Mouse (Mus musculus) MN1 (cell line): ENCODE measurements around the gene Abi3.
"Not testable (repeated sequence)": the region's sequence is repeated elsewhere in the genome, so short reads cannot be mapped to it uniquely, and the experiment has no call there.

Experiments
- DNase-seq: peaks from one replicate; pipeline ENCODE4 v3.0.0-alpha.2; 2016; ENCODE audit warnings: low spot score

Gene Abi3

DNA sequence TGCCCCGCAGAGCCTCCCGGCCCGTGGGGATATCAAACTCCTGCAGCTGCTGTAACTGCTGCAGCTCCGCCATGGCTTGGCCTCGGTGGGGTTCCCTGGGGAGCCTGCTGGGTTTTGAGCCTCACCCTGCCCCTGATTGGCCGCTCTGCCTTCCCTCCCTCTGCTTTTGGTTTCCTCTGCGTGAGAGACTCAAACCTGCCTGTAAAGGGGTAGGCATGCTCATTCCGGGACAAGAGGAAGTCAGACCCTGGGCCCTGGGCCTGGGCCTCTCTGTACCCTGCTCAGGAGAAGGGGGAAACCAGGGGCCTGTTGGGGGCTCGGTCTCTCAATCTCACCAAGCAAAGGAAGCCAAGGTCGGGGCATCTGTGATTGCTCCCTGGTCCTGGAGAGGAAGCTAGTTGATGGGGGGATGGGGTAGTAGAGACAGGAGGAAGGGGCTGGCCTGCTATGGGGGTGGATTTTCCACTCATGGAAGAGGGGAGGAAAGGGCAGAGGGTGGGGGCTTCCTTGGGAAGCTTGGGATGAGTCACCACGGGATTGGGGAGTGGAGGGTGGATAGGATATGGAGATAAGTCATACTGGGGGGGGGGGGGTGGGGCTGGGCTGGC, at the start of gene Abi3:
TSS of gene Abi3 (minus strand) at position 403 of the 608 bp plus-strand sequence.
- DNase-seq: peak; percentile 34

- DNase-seq: no peak
These were observed 48.3 kb upstream of the Abi3 start for GRCm38 (mm10) chr11:95890462-95891051.

DNA sequence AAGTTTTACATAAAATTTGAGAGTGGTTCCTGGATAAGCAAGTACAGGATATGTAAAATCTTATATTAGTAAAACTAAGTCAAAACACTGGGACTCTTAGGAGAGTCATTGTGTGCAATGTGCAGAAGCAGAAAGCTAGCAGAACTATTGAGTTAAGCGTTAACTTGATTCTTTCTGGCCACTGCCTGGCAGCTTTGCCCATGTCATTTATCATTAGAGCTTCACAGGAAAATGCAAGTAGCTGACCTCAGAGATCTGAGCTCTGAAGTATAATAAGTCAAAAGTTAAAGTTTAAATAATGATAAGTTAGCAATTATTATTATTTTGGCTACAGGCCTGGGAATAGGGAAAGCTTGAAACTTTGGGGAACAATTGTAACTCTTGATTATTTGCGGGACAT, 37.6 kb upstream of the Abi3 start:
- not testable (repeated sequence) for DNase-seq

- DNase-seq: peak; percentile 39
These were observed 34.0 kb upstream of the Abi3 start for GRCm38 (mm10) chr11:95876296-95876695.

- no peak for DNase-seq
These were observed 33.5 kb upstream of the Abi3 start for GRCm38 (mm10) chr11:95875804-95876203.

- no peak for DNase-seq
These were observed 27.7 kb upstream of the Abi3 start for GRCm38 (mm10) chr11:95869918-95870470.

DNA sequence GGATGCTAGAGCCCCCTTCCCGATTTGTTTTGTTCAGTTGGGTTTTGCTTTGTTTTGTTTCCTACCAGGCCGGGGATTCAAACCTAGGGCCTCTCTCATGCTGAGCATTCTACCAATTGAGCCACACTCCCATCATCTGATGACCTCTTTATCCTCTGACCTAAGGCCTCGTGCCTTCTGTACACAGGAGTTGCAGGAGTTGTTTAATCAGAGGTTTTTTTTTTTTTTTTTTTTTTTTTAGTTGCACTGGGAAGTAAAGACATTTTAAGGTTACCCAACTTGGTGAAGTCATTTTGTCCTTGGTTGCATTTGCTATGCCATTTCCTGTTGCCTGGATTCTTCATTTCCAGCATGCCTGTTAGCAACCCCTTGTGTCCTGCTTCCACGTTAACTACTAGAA, 27.2 kb upstream of the Abi3 start:
- no peak for DNase-seq

DNA sequence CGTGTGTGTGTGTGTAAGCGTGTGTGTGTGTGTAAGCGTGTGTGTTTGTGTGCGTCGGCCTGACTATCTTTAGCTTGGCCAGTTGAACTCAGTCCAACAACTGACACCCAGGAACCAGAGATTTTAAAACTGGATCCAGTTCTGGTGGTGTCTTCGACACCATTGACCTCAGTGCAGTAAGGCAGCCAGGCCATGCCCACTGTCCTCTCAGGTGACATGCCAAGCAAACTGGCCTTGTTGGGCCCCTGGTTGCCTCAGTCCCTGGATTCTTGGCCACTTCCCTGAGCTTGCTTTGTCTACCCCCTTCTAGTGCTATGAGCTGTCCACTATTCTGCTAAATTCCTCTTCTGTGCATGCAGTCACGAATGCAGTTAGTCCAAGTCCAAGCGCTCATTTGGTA, 19.1 kb upstream of the Abi3 start:
- no peak for DNase-seq

DNA sequence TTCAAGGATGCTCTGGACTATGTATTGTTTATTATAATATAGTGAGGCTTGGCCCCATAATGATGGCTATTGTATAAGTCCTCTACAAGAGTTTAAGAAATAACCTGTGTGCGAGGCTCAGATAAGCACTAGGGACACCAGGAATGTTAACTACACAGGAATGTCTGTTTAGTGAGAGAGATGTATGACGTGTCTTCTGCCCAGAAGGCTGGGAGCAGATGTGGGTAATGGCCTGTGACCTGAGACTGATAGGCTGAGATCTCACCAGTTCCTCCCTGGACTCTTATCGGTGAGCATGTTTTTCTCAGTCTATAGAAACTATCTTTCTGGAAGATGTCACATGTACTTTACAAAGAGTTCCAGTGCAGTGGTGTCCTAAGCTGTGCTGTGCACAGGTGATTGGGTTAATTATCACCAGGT, 17.8 kb upstream of the Abi3 start:
- DNase-seq: peak; percentile 35

DNA sequence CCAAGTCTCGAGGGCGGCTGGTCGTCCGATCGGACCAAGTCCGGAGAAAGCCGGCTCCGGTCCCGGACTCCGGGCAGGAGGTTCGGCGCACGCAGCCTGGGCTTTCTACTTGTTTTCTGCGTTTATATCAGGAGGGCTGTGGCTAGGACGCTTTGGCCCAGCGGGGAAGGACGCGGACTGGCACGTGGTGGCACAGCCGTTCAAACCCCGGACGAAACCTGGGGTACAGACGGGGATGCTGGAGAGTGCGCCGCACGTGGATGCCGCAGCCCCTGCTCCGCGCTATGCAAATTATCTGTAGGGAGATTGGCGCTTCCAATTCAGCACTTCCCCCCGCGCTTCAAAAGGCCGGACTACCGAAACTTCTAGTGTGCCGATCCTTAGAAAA, 17.2 kb upstream of the Abi3 start:
- DNase-seq: peak; percentile 84

- DNase-seq: peak; percentile 97
These were observed 16.5 kb upstream of the Abi3 start for GRCm38 (mm10) chr11:95858528-95859467.

DNA sequence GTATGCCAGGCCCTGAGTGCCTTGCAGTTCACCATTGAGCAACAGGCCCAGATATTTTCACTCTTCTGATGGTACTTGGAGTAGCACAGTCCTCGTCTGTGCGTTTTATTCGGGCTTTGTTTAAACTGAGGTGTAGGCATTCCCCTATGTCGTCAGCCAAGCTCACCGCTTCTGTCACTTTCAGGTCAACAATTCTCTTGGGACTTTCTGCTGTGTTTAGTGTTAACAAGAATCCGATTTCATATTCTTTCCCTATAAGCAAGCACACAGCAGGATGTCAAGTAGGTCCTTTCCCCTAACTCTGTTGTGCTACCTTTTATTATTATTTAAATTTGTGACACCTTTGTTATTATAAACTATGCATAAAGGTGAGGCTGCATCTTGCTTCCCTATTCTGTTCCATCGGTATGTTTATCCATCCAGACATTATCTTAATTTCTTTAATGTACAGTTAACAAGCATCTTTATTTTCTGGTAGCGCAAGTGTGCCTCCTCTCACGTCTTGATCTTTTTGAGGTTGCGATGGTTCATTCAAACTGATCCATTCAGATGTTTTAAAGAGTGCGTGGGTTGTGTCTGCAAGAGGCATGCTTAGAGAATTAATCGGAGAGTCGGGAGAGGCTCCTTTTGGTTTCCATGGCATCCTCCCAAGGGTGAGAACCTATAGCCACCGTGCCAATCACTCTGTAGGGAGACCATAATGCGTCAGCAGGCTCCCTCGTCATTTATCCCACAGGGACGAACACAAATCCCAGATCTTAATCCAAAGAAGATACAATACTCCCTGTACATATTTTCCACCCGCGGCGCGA, 15.6 kb upstream of the Abi3 start:
- DNase-seq: peak; percentile 57

DNA sequence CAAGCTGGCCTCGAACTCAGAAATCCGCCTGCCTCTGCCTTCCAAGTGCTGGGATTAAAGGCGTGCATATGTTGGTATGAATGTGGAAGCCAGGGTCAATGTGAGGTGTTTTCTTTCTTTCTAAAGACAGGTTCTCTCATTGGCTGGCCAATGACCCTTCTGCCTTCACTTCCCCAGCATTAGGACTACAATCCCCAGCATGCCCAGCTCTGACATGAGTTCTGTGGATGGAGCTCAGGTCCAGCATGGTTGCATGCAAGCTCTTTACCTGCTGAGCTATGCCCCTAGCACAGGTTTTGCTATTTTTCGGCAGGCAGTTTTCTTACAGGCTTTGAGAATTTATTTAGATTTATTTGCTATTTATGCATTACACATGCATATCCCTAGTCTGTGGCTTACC, 15.0 kb upstream of the Abi3 start:
- DNase-seq: peak; percentile 34

DNA sequence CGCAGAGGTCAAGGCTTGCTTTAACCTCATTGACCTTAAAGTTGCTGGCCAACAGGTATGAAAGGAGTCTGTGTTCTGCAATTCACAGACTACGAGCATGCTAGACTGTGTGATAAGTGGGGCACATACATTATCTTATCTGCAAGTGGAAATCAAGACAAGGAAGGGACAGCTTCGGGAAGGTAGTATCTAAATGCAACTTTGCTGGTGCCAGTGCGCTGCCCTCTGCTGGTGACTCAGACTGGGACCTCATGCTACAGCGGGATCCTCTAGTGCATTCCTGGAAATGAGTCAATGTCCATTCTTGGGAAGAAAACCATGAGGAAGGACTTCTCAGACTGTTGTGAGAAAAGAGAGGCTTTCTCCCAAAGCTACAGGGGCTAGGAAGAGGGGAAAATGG, 11.4 kb upstream of the Abi3 start:
- peak; percentile 49 for DNase-seq

DNA sequence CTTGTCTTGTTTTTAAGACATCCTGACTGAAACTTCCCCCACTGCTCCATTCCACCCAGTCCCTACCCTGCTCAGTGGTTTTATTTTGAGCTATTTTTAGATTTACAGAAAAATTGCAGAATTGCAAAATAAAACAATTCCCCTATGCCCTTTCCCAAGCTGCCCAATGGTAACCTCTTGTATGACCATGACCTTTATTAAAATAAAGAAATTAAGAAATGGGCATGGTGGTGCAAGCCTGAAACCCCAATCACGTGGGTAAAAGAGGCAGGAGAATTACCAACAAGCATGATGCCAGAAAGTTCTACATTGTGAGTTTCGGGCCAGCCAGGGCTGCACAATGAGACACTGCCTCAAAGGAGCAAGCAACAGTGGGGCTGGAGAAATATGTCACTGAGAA, 8.6 kb upstream of the Abi3 start:
- no peak for DNase-seq

DNA sequence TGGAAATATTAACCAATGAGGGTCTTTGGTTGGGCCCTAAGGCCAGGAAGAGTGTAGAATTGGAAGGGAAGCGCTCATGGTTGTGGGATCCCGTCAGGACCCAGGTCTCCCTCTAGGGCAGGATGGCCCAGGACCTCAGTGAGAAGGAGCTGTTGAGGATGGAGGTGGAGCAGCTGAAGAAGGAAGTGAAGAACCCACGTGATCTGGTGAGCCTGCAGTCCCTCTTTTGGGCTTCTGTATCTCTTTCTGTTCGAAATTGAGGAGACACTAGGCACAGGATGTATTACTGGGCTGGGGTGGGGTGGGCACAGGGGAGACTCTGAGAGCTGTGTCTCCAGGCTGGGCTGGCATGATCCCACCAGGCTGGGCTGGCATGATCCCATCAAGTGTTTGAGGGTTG, 2.7 kb upstream of the Abi3 start:
- DNase-seq: no peak

DNA sequence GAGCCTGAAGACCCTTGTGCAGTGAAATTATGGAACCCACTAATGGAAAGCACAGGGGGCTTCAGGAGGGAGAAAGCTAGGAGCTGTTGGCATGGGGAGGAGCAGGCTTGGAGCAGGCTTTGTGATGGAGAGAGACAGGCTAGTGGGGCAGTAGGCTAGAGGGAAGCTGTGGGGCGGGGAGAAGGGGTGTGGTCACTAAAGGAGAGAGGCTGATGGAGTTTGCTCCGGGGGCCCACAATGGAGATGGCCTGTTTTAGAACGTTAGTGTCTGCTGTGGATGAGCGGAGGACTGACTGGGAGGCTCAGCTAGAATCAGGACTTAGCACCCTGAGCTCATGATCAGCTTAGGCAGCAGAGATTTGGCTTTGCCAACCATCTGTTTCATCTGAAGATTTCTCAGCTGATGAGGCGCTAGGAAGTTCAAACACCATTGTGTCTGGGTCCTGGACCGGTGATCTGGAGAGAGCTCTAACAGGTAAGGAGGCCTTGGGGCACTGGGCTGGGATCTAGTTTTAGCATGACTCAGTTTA, 1.2 kb upstream of the Abi3 start:
- DNase-seq: no peak

DNA sequence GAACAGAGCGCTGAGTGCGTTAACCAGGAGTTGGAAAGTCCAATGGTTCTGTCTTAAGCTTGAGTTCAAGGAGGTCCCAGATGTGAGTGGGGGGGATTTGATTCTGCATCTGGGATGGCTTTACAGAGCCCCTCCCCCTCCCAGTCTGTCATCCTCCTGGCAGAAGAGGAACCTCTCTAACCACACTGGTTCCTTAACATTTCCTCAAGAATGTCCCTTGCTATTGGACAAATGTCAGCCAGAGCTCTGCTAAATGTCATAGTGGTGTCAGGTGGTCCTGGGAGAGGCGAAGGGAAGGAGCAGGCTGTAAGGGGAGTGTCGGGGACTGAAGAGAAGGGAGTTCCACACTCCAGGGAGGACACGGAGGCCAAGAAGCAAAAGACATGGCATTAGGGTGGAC, 677 bp upstream of the Abi3 start:
- DNase-seq: no peak

DNA sequence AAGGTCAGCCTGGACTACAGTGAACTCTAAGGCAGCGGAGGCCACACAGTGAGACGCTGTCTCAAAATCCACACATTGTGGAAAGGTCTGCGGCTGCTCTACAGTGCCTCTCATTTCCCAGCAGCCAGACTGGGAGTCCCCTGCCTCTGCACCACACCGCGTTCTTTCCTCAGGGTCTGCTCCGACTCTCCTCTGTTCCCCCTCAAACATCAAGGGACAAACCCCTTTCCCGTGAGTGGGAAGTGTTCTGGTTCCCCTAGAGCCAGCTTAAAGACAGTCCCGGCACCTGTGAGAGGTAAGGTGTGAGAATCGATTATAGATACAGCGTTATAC, 812 bp downstream of the Abi3 start:
- no peak for DNase-seq

DNA sequence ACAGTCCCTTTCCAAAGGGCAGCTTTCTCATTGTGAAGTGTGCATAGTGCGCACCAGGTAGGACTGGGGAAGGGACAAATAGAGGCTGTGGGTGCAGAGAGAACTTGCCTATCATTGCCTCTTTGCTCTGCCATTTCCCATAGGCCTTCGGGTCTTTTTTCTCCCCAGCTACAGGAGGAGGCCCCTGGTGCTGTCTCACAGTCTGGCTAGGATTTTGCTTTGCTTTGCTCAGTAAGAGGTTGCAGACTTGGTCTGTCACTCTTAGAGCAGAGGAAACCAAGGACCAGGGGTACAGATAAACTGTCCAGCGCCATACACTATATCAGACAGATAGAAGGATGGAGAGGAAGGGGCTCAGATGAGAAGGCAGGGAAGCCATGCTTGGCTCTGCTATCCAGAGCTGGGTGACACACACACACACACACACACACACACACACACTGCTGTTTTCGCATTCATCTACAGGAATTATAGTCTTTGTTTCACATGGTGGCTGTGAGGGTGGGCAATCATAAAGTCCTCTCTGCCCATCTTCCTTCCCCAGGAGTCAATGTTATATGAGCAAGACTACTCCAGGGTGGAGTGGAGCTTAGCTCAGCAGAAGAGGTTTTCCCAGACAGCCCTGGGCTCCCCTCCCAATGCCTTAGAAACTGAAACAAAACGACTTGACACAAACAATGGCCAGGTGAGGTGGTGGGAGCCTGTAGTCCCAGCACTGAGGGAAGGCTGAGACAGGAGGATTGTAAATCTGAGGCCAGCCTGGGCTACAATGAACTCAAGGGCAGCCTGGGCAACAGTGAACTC, 1.4 kb downstream of the Abi3 start:
- no peak for DNase-seq
